Mouse (Mus musculus): Measurements from ENCODE around the gene Gm20521.

Gm20521 gene

GRCm38 (mm10) chr14:54883154-54884021 lies at the start of gene Gm20521, which contains the start of gene Bcl2l2:
Gm20521 (plus strand) TSS chr14:54883441.
Bcl2l2 (plus strand) TSS chr14:54883377.
- peak; percentile 78 to 83 for DNase-seq (ENCODE audit: low spot score in 2 of 2)

- DNase-seq (ENCODE audit: low spot score in 2 of 2): no peak
These were observed 39.8 kb upstream of the Gm20521 start for GRCm38 (mm10) chr14:54843461-54843860.

DNA sequence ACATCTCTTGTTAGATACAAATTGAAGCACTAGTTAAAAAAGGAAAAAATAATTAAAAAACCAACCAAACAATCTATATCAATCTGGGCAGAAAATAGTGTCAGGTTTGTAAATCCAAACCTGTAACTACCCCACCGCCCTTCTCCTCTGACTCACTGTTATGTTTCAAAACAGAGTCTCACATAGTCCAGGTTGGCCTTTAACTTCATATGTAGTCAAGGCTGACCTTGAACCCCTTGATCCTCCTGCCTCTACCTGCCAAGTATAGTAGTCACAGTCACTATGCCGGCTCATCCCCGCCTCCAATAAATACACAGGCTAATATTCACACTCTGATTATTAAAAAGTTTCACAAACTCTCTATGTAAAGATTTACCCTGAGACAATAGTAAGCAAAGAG lies 27.5 kb upstream of the Gm20521 start:
- DNase-seq (ENCODE audit: low spot score in 2 of 2): no peak

DNA sequence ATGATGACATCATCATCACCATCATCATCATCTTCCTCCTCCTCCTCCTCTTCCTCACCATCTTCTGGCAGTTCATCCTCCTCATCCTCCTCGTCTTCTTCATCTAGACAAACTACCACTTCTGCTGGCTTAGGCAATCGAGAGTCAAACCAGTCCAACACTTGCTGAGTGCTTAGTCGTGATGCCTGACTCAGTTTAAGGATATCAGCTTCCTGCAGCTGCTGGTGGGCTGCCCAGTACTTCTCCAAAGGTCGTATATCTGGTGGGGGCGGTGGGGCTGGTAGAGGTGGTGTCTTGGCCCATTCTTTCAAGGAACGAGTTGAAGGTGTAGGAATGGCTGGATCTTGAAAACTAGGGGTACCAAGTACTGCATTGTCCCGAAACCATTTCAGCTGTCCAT lies 26.5 kb upstream of the Gm20521 start:
- no peak for DNase-seq (ENCODE audit: low spot score in 2 of 2)

DNA sequence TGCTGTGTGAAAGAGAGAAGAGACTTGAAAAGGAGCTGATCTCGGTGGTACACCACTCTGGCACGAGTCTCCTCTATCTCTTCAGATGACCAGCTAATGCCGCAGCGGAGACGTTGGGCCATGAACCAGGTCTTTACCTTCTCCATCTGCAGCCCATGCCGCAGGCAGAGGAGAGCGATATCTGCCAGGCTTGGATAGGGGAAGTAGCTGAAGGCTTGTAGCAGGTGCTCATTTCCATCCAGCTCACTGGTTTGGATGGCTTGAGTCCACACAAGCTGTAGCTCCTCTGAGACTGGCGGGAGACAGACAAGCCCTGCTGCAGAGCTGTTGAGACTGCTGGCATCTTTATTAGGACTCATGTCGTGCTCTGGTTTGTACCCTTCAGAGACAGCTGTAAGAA lies 25.4 kb upstream of the Gm20521 start:
- DNase-seq (ENCODE audit: low spot score in 2 of 2): no peak

DNA sequence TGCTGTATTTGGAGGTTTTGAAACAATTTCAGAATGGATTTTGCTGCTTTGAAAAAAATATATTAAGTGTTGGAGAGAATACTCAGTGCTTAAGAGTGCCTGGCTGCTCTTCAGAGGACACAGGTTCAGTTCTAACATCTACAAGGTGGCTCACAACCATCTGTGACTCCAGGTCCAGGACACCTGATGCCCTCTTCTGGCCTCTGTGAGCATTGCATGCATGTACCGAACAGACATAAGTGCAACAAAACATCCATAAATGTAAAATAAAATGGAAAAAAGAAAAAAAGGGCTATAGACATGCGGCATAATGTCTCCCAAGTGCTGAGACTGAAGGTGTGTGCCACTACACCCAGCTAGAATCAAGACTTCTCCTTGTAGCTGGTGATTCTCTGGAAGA lies 22.7 kb upstream of the Gm20521 start:
- DNase-seq (ENCODE audit: low spot score in 2 of 2): peak in 1 of 2 experiments; percentile 36

GRCm38 (mm10) chr14:54863501-54864312 lies 19.5 kb upstream of the Gm20521 start:
- DNase-seq (ENCODE audit: low spot score in 2 of 2): peak; percentile 92 to 94

- no peak for DNase-seq (ENCODE audit: low spot score in 2 of 2)
These were observed 18.8 kb upstream of the Gm20521 start for GRCm38 (mm10) chr14:54864313-54865036.

DNA sequence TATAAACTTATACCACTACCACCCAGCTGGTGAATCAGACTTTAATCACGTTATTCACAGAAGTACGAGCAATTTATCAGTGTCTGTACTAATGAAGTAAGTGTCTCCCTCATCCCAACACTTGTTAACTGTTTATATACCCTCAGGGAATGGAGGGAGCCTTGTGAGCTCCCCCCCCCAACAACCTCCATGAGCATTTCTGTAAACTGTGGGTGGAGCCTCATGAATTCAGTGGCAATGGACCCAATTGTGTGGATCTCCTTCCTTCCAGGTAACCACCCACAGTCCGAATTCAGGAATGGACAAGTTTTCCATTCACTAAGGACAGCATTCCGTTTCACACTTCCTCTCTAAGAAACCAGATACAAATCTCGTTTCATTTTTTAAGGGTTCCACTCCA lies 17.6 kb upstream of the Gm20521 start:
- DNase-seq (ENCODE audit: low spot score in 2 of 2): no peak

GRCm38 (mm10) chr14:54866268-54866667 lies 17.0 kb upstream of the Gm20521 start:
- DNase-seq (ENCODE audit: low spot score in 2 of 2): no peak

GRCm38 (mm10) chr14:54866936-54867335 lies 16.3 kb upstream of the Gm20521 start:
- DNase-seq (ENCODE audit: low spot score in 2 of 2): no peak

DNA sequence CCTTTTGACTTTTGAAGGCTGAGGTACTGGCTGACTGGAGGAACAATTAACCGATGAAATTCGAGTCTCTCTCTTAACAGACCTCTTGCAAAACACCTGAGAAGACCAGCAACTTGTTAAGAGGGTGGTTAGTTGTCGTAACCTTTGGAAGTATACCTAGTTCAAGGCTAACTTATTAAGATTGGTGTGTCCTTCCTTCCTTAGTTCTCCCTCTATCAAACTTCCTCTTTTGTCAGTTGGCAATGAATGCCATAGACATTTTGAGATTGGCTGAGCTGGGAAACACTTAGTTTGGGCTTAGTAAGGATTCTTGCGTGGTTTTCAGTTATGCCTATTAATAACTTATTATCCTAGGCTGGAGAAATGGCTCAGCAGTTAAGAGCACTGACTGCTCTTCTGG lies 15.2 kb upstream of the Gm20521 start:
- no peak for DNase-seq (ENCODE audit: low spot score in 2 of 2)

DNA sequence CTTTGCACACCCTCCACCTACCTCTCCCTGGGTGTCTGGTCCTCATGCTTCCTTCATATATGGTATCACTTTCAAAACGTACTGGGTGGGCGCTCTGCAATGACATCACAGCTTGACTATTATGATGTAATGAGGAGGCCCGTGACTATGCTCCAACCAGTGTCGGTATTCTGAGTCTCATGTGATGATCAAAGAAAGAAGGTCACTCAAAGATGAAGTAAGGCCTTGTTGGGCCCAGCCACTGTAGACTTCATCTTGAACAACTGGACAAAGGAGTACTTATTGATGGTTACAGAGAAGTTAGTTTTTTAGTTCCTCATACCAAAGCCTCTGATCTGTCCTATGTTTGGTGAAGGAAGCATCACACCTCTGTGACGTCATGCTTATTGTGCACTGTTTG lies 12.4 kb upstream of the Gm20521 start, which contains the start of gene Homez:
Gene Homez, minus strand, starts transcription at position 101 of the 400 bp plus-strand sequence.
- DNase-seq (ENCODE audit: low spot score in 2 of 2): no peak

GRCm38 (mm10) chr14:54874165-54874564 lies 9.1 kb upstream of the Gm20521 start:
- DNase-seq (ENCODE audit: low spot score in 2 of 2): no peak

DNA sequence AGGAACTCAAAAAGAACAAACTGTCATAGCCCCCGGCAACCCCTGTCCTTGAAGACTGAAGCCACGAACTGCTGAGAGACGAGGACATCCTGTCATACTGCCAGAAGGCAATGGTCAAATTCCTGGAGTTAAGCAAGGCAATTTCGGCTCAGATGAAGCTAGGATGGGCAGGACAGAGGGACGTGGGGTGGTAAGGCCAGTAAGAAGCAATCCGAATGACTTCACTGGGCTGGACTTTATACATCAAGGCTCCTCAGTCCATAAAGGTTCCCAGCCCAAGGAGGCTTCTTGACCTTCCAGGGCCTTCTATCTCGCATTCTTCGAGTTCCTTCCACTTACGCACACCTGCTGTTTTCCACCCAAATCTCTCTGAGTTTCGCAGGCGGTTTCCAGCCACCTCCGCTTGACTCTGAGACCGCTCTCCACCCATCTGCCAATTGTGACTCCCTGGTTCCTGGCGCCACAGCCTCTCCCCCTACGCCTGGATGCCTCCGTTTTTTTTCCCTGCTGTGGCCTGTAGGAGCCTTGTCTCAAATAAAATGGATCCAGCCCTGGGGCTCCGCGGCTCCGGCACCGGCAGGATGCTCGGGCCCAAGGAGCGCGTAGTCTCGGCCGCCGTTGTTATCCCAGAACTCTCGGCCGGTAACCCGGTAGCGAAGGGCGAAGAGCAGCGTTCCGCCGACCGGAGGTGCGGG lies 7.2 kb upstream of the Gm20521 start:
- DNase-seq (ENCODE audit: low spot score in 2 of 2): no peak

GRCm38 (mm10) chr14:54876539-54877047 lies 6.6 kb upstream of the Gm20521 start:
- DNase-seq (ENCODE audit: low spot score in 2 of 2): peak; percentile 89 to 91

DNA sequence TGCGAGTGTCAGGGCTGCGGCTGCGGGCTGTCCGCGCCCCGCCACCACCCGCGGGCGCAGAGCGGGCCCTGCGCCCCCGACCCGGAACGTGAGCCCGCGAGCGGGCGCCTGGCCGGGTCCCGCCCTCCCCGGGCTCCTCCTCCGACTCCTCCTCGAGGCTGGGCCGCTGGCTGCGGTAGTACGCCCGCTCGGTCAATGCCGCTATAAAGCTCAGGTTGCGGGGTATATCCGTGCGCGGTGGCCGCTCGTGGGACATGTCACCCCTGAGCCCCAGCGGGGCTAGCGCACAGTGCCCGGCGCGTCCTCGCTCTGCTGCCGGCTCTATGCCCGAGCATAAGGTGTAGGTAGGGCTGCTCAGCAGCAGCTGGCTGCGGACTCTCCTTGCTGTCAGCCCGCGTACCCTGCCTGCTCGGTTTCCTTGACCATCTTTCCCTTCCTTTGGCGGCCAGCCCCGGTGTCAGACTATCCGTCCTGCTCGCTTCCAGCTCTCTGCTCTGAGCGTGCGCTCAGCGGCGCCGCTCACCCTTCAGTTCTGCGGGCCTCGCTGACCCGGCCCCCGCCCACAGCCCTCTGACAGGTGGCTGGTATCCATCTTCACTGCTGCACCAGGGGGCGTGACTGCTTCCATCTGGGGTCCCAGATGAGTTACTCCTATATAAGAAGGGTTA lies 6.1 kb upstream of the Gm20521 start, which contains the start of gene Ppp1r3e:
Gene Ppp1r3e, minus strand, starts transcription at position 503 of the 668 bp plus-strand sequence.
- peak; percentile 56 to 63 for DNase-seq (ENCODE audit: low spot score in 2 of 2)

DNA sequence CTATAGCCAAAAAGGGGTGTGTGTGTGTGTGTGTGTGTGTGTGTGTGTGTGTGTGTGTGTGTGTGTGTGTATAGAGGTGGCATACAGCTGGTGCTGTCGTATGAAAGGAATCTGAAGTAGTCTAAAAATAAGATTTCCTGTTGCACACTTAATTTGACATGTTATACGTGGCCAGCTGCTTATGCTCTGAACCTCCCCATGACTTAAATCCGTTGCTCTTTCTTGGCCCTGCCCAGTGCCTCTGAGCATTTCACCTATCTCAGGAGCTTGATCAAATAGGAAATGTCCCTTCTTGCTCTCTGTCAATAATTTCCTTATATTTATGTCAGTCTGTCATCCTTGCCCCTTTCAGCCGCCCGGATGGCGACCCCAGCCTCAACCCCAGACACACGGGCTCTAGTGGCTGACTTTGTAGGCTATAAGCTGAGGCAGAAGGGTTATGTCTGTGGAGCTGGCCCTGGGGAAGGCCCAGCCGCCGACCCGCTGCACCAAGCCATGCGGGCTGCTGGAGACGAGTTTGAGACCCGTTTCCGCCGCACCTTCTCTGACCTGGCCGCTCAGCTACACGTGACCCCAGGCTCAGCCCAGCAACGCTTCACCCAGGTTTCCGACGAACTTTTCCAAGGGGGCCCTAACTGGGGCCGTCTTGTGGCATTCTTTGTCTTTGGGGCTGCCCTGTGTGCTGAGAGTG lies 926 bp downstream of the Gm20521 start:
- DNase-seq (ENCODE audit: low spot score in 2 of 2): no peak

GRCm38 (mm10) chr14:54885309-54885708 lies 2.1 kb downstream of the Gm20521 start:
- DNase-seq (ENCODE audit: low spot score in 2 of 2): no peak

DNA sequence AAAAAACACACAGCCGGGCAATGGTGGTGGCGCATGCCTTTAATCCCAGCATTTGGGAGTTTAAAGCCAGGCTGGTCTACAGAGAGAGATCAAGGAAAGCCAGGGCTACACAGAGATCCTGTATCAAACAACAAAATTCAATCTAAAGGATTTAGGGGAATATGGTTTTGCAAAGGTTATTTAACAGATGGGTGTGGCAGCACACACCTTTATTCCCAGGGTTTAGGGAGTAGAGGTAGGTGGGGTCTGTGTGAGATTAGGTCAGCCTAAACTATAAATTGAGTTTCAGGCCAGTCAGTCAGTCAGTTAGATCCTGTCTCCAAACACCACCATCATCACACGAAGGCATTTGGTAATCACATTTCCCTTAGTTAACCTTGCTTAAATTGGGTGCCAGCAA lies 9.0 kb downstream of the Gm20521 start, which contains the start of gene Pabpn1:
Gene Pabpn1, plus strand, starts transcription at position 301 of the 400 bp plus-strand sequence.
- DNase-seq (ENCODE audit: low spot score in 2 of 2): no peak
